Mouse (Mus musculus) liver, adult 2 months (tissue): ENCODE measurements around the gene Spryd3. TPM values are rescaled to one million over a fixed set of nuclear protein-coding genes. Genes with fewer than 3 reads are reported as not detected.

Experiments used
- DNase-seq: peaks from one replicate; pipeline ENCODE4 v3.0.0-alpha.2; 2011; ENCODE audit warnings: low read depth, low spot score; ENCODE audit errors: extremely low read depth
- H3K27ac ChIP-seq: fragments of 200-500 bp; replicated peaks from 2 replicates; pipeline ENCODE4 v1.5.1; 2012; ENCODE audit warnings: low read depth, mild to moderate bottlenecking, control low read depth, inconsistent platforms, low read length; ENCODE audit not compliant: insufficient read depth
- H3K27me3 ChIP-seq: fragments of 200-500 bp; 2 replicates; pipeline ENCODE4 v1.6.1; 2012; ENCODE audit warnings: mild to moderate bottlenecking, moderate library complexity, low read length, inconsistent platforms; ENCODE audit not compliant: control insufficient read depth, insufficient read depth
- H3K36me3 ChIP-seq: fragments of 200-500 bp; 2 replicates; pipeline ENCODE4 v1.6.1; 2012; ENCODE audit warnings: low read length, inconsistent platforms; ENCODE audit not compliant: control insufficient read depth, insufficient read depth
- H3K4me1 ChIP-seq: fragments of 200-500 bp; 2 replicates; pipeline ENCODE4 v1.6.1; 2011; ENCODE audit warnings: low read length; ENCODE audit not compliant: control insufficient read depth, insufficient read depth
- H3K4me3 ChIP-seq: fragments of 200-500 bp; 2 replicates; pipeline ENCODE4 v1.5.1; 2011; ENCODE audit warnings: low read depth, mild to moderate bottlenecking, control low read depth, low read length, moderate library complexity; ENCODE audit not compliant: insufficient read depth
- H3K79me2 ChIP-seq: fragments of 200-500 bp; 2 replicates; pipeline ENCODE4 v1.6.1; 2012; ENCODE audit warnings: inconsistent platforms, mild to moderate bottlenecking, low read length, moderate library complexity; ENCODE audit not compliant: control insufficient read depth, insufficient read depth
- H3K9ac ChIP-seq: fragments of 200-500 bp; 2 replicates; pipeline ENCODE4 v1.6.1; 2012; ENCODE audit warnings: low read depth, mild to moderate bottlenecking, control low read depth, inconsistent platforms, low read length
- CTCF ChIP-seq: fragments of 200-500 bp; IDR thresholded peaks from 2 replicates; pipeline ENCODE4 v1.5.1; 2011; ENCODE audit warnings: low read depth, low read length, control low read depth
- POLR2A ChIP-seq: fragments of 200-500 bp; IDR thresholded peaks from 2 replicates; pipeline ENCODE4 v1.6.1; 2011; ENCODE audit warnings: low read length, control low read depth; ENCODE audit not compliant: insufficient read depth; ENCODE audit errors: extremely low read depth
- WGBS: fragments of 180-500 bp; shearing (Covaris S2); methylation state at CpG from one replicate; pipeline ENCODE4 v1.1.7; 2018; 5-methylcytosine and 5-hydroxymethylcytosine counted together
- polyA plus RNA-seq: library from polyadenylated mRNA; depleted of rRNA; stranded (reverse); fragments of >200 nt; gene quantifications from 2 replicates; pipeline ENCODE4 v1.2.3, GENCODE M21; 2012
- total RNA-seq: library from RNA; depleted of rRNA; stranded (reverse); fragments of >200 nt; gene quantifications from 2 replicates; pipeline ENCODE4 v1.2.3, GENCODE M21; 2014

The Spryd3 gene
- total and polyA plus RNA-seq, 2 experiments: 9.2 to 20.7 TPM

- H3K27ac ChIP-seq: no peak overlapping the region
- H3K27me3 ChIP-seq: no peaks in the 10 kb centered on the region
- TF ChIP-seq POLR2A: no peak
- no peak for TF ChIP-seq CTCF
- H3K79me2 ChIP-seq: peaks cover 36% of the 10 kb centered on the region
- H3K9ac ChIP-seq: no peak overlapping the region
- H3K36me3 ChIP-seq: peaks cover 23% of the 10 kb centered on the region
- no peak for DNase-seq
- peaks cover 26% of the 10 kb centered on the region for H3K4me1 ChIP-seq
- H3K4me3 ChIP-seq: no peak overlapping the region
- 73% methylated on average over 4 of the region's 4 CpGs for WGBS
Observed at GRCm38 (mm10) chr15:102079221-102079620, 56.8 kb downstream of the Spryd3 start.

GRCm38 (mm10) chr15:102077111-102077677 lies 58.8 kb downstream of the Spryd3 start:
- no peak for TF ChIP-seq POLR2A
- TF ChIP-seq CTCF: no peak
- H3K27ac ChIP-seq: no peak overlapping the region
- no peak for DNase-seq
- 66% methylated on average over 2 of the region's 2 CpGs for WGBS
- H3K27me3 ChIP-seq: no peaks in the 10 kb centered on the region
- H3K4me3 ChIP-seq: no peak overlapping the region
- peaks cover 26% of the 10 kb centered on the region for H3K4me1 ChIP-seq
- H3K36me3 ChIP-seq: peaks cover 6% of the 10 kb centered on the region; the same call in 1 of the 2 replicates
- H3K79me2 ChIP-seq: peaks cover 34% of the 10 kb centered on the region
- no peak overlapping the region for H3K9ac ChIP-seq

GRCm38 (mm10) chr15:102074876-102075585 lies 61.0 kb downstream of the Spryd3 start:
- peak; percentile 57 for DNase-seq
- 3% methylated on average over 11 of the region's 11 CpGs for WGBS
- peaks cover 19% of the 10 kb centered on the region for H3K4me1 ChIP-seq

GRCm38 (mm10) chr15:102074070-102074731 lies 61.8 kb downstream of the Spryd3 start:
- Histone ChIP-seq H3K79me2 (peaks cover 28% of the 10 kb centered on the region; the same call in 1 of the 2 replicates), H3K4me1 (peaks cover 17% of the 10 kb centered on the region), H3K27ac (peak overlapping the region; percentile 98), H3K9ac (peak overlapping the region; percentile 98), H3K36me3 (no peaks in the 10 kb centered on the region), H3K27me3 (no peaks in the 10 kb centered on the region), H3K4me3 (peak overlapping the region; percentile 96)
- peak; percentile 88 for DNase-seq
- under 1% methylated on average over 57 of the region's 57 CpGs for WGBS
- TF ChIP-seq POLR2A: 0 out of 2 replicates have a peak, but pooled peaks have one; percentile 35
- no peak for TF ChIP-seq CTCF

More at GRCm38 (mm10) chr15:102074876-102075585, 61.0 kb downstream of the Spryd3 start:
- Histone ChIP-seq H3K4me3 (peak overlapping the region; percentile 96; the same call in 1 of the 2 replicates), H3K36me3 (no peaks in the 10 kb centered on the region), H3K9ac (peak overlapping the region; percentile 98), H3K79me2 (peaks cover 30% of the 10 kb centered on the region; the same call in 1 of the 2 replicates), H3K27me3 (no peaks in the 10 kb centered on the region), H3K27ac (peak overlapping the region; percentile 98)
- TF ChIP-seq CTCF (no peak), POLR2A (no peak)

GRCm38 (mm10) chr15:102073559-102074069 lies 62.4 kb downstream of the Spryd3 start, which contains the start of gene Eif4b:
Eif4b (plus strand) TSS chr15:102073773.
- under 1% methylated on average over 58 of the region's 58 CpGs for WGBS
- DNase-seq: peak; percentile 94
- peak within 1 kb of the TSS; percentile 98 for H3K9ac ChIP-seq
- peak within 1 kb of the TSS; percentile 98 for H3K27ac ChIP-seq
- H3K36me3 ChIP-seq: no peaks in the 10 kb centered on the region
- peaks cover 22% of the 10 kb centered on the region; the same call in 1 of the 2 replicates for H3K79me2 ChIP-seq
- no peaks in the 10 kb centered on the region for H3K27me3 ChIP-seq
- H3K4me3 ChIP-seq: peak within 1 kb of the TSS; percentile 96
- H3K4me1 ChIP-seq: peaks cover 15% of the 10 kb centered on the region; the same call in 1 of the 2 replicates
- TF ChIP-seq POLR2A (peak; percentile 44; the same call in 1 of the 2 replicates), CTCF (no peak)
